17 mouse cellular contexts compared by ENCODE assay signal in genomic region chr8:26966251-26966650, GRCm38 (mm10). TPM values are rescaled to one million over a fixed set of nuclear protein-coding genes. Genes with fewer than 3 reads are reported as not detected.
A peak's percentile ranks its signal among the peaks of the same experiment; 100 is the strongest.
DNase-seq lines count a peak whose midpoint lies in the region; ATAC-seq and TF ChIP-seq lines count a peak whose summit lies in the region.
"Had no signal": no experiment of that assay in that cellular context is flagged by ENCODE, and none has a peak within 500 bp of the region (broad histone marks: within the 10 kb centered on the region; RNA-seq: fewer than 3 reads in every experiment).

No protein-coding gene starts in this region.

- TF ChIP-seq CTCF in MEL (IDR thresholded peaks at IDR 0.05 in 2 of 3, conservative IDR thresholded peaks at IDR 0.05 in 1 of 3; ENCODE audit: control insufficient read depth in 1 of 3, insufficient read depth in 1 of 3, low read depth in 2 of 3, low read length in 3 of 3, poor library complexity in 1 of 3, severe bottlenecking in 1 of 3): no peak

- 85% methylated on average over 14 of the region's 14 CpGs for WGBS in forebrain, embryonic 14.5 days
- 79% methylated on average over 14 of the region's 14 CpGs for WGBS in forebrain, embryonic 12.5 days
- 27% methylated on average over 14 of the region's 14 CpGs for WGBS in kidney, embryonic 16.5 days

- 0 out of 2 replicates have a peak, but pooled peaks cover 2% of the 10 kb centered on the region for H3K27me3 ChIP-seq in forebrain, embryonic 14.5 days (replicated peaks; ENCODE audit: control insufficient read depth, insufficient read depth, low read length)
- peaks cover 30% of the 10 kb centered on the region for H3K27me3 ChIP-seq in forebrain, embryonic 12.5 days
- H3K27me3 ChIP-seq in kidney, embryonic 16.5 days (ENCODE audit: insufficient read depth, low read length): peaks cover 14% of the 10 kb centered on the region
- H3K27me3 ChIP-seq in MEL (ENCODE audit: control insufficient read depth in 1 of 2, insufficient read depth in 2 of 2, low read length in 2 of 2): no peaks in the 10 kb centered on the region
- H3K27me3 ChIP-seq: embryonic facial prominence, embryonic 12.5 days had no signal

- TF ChIP-seq RAD21 in MEL (IDR thresholded peaks at IDR 0.05; ENCODE audit: low read depth, low read length): no peak

- H3K9ac ChIP-seq in forebrain, embryonic 14.5 days (ENCODE audit: low read length): no peak overlapping the region
- no peak overlapping the region for H3K9ac ChIP-seq in forebrain, embryonic 12.5 days
- no peak overlapping the region for H3K9ac ChIP-seq in kidney, embryonic 16.5 days (replicated peaks; ENCODE audit: low read length)
- H3K9ac ChIP-seq in MEL (ENCODE audit: control insufficient read depth, low read depth, low read length, poor library complexity, severe bottlenecking): peak overlapping the region; percentile 70
- H3K9ac ChIP-seq: embryonic facial prominence, embryonic 12.5 days; limb, embryonic 12.5 days; liver, embryonic 15.5 days; neural tube, embryonic 13.5 days had no signal

- H3K4me2 ChIP-seq in forebrain, embryonic 14.5 days (ENCODE audit: low read length): no peak overlapping the region
- no peak overlapping the region for H3K4me2 ChIP-seq in forebrain, embryonic 12.5 days
- H3K4me2 ChIP-seq in kidney, embryonic 16.5 days (replicated peaks; ENCODE audit: low read depth, low read length): no peak overlapping the region
- H3K4me2 ChIP-seq: embryonic facial prominence, embryonic 12.5 days; limb, embryonic 12.5 days; liver, embryonic 15.5 days; neural tube, embryonic 13.5 days had no signal

- no peak overlapping the region for H3K27ac ChIP-seq in forebrain, embryonic 14.5 days (ENCODE audit: low read depth, low read length)
- no peak overlapping the region for H3K27ac ChIP-seq in forebrain, embryonic 12.5 days
- H3K27ac ChIP-seq in kidney, embryonic 16.5 days (ENCODE audit: low read length): no peak overlapping the region
- peak overlapping the region; percentile 59 for H3K27ac ChIP-seq in MEL (ENCODE audit: control insufficient read depth, low read depth, low read length)
- H3K27ac ChIP-seq: embryonic facial prominence, embryonic 12.5 days; limb, embryonic 12.5 days; liver, embryonic 15.5 days; neural tube, embryonic 13.5 days had no signal

- no peaks in the 10 kb centered on the region for H3K36me3 ChIP-seq in forebrain, embryonic 14.5 days (ENCODE audit: control insufficient read depth, insufficient read depth, low read length)
- no peaks in the 10 kb centered on the region for H3K36me3 ChIP-seq in forebrain, embryonic 12.5 days (replicated peaks)
- H3K36me3 ChIP-seq in kidney, embryonic 16.5 days (ENCODE audit: insufficient read depth, low read length): no peaks in the 10 kb centered on the region
- peaks cover 0 to 2% of the 10 kb centered on the region in 2 experiments; a peak in 1 of 4 replicates for H3K36me3 ChIP-seq in MEL (ENCODE audit: control insufficient read depth in 1 of 2, insufficient read depth in 2 of 2, low read length in 2 of 2)
- H3K36me3 ChIP-seq: embryonic facial prominence, embryonic 12.5 days; limb, embryonic 12.5 days; liver, embryonic 15.5 days; neural tube, embryonic 13.5 days had no signal

- no peak overlapping the region for H3K4me3 ChIP-seq in forebrain, embryonic 14.5 days (ENCODE audit: low read depth, low read length)
- no peak overlapping the region for H3K4me3 ChIP-seq in forebrain, embryonic 12.5 days (replicated peaks)
- H3K4me3 ChIP-seq in kidney, embryonic 16.5 days (ENCODE audit: low read length): no peak overlapping the region
- H3K4me3 ChIP-seq in MEL (ENCODE audit: control insufficient read depth in 1 of 2, insufficient read depth in 1 of 2, low read depth in 2 of 2, low read length in 2 of 2): peak overlapping the region; percentile 57 to 79
- H3K4me3 ChIP-seq: embryonic facial prominence, embryonic 12.5 days; limb, embryonic 12.5 days; liver, embryonic 15.5 days; neural tube, embryonic 13.5 days had no signal

- no peak for TF ChIP-seq EP300 in MEL (IDR thresholded peaks at IDR 0.05; ENCODE audit: low read depth in 1 of 2, low read length in 2 of 2)

- DNase-seq in forebrain, embryonic 14.5 days (ENCODE audit: low spot score): peak; percentile 27
- DNase-seq in kidney, adult 18-20 months: peak; percentile 24
- DNase-seq in MEL (ENCODE audit: low read depth, low spot score): peak; percentile 42
- peak; percentile 49 to 65 for DNase-seq in kidney, postnatal 25 days
- no peak for DNase-seq in layer of hippocampus, postnatal 25 days (ENCODE audit: extremely low spot score in 1 of 2, low spot score in 1 of 2)
- DNase-seq in cerebellum, adult 8-10 months: no peak
- DNase-seq: B cell, adult 2 months; cerebellum, adult 18-20 months; lung, postnatal 14 days; spleen, adult 18-20 months had no signal

- H3K4me1 ChIP-seq in forebrain, embryonic 14.5 days (ENCODE audit: control insufficient read depth, insufficient read depth, low read length): peaks cover 14% of the 10 kb centered on the region; the same call in 1 of the 2 replicates
- H3K4me1 ChIP-seq in forebrain, embryonic 12.5 days: peaks cover 19% of the 10 kb centered on the region
- peaks cover 19% of the 10 kb centered on the region for H3K4me1 ChIP-seq in kidney, embryonic 16.5 days (ENCODE audit: insufficient read depth, low read length)
- H3K4me1 ChIP-seq in MEL (ENCODE audit: control insufficient read depth in 1 of 2, insufficient read depth in 2 of 2, low read length in 2 of 2): peaks cover 3 to 5% of the 10 kb centered on the region in 2 experiments

- no peak for ATAC-seq in forebrain, embryonic 14.5 days
- ATAC-seq in forebrain, embryonic 12.5 days (ENCODE audit: low FRiP score): no peak
- no peak for ATAC-seq in kidney, embryonic 16.5 days (ENCODE audit: low FRiP score, low TSS enrichment)
- ATAC-seq: hindbrain, embryonic 16.5 days had no signal

- no peak for TF ChIP-seq POLR2A in MEL (IDR thresholded peaks at IDR 0.05; ENCODE audit: control insufficient read depth in 1 of 2, insufficient read depth in 1 of 2, low read depth in 1 of 2, low read length in 2 of 2, poor library complexity in 1 of 2)

- no peaks in the 10 kb centered on the region for H3K9me3 ChIP-seq in forebrain, embryonic 14.5 days (replicated peaks; ENCODE audit: control insufficient read depth, low read length)
- no peaks in the 10 kb centered on the region for H3K9me3 ChIP-seq in forebrain, embryonic 12.5 days
- H3K9me3 ChIP-seq in kidney, embryonic 16.5 days (ENCODE audit: low read length): no peaks in the 10 kb centered on the region
- H3K9me3 ChIP-seq in MEL (replicated peaks; ENCODE audit: insufficient read depth, low read length): no peaks in the 10 kb centered on the region
- H3K9me3 ChIP-seq: embryonic facial prominence, embryonic 12.5 days; limb, embryonic 12.5 days; liver, embryonic 15.5 days; neural tube, embryonic 13.5 days had no signal

- no peaks in the 10 kb centered on the region; the same call in 1 of the 2 replicates for H3K79me2 ChIP-seq in MEL (ENCODE audit: control insufficient read depth, insufficient read depth, low read length, poor library complexity)

TF ChIP-seq in MEL, 35 proteins besides CTCF, POLR2A, EP300 and RAD21:
- TF ChIP-seq MEF2A (IDR thresholded peaks at IDR 0.05; ENCODE audit: extremely low read depth, insufficient replicate concordance, low read depth, low read length, poor library complexity, severe bottlenecking) (no peak), USF1 (IDR thresholded peaks at IDR 0.05; ENCODE audit: low read depth, low read length) (no peak), MYC (IDR thresholded peaks at IDR 0.05; ENCODE audit: low read depth, low read length) (no peak), POLR2AphosphoS5 (IDR thresholded peaks at IDR 0.05; ENCODE audit: borderline replicate concordance, low read depth, low read length) (no peak), GABPA (IDR thresholded peaks at IDR 0.05; ENCODE audit: low read depth, low read length) (no peak), ZC3H11A (IDR thresholded peaks at IDR 0.05; ENCODE audit: low read depth, low read length) (no peak), RCOR1 (IDR thresholded peaks at IDR 0.05; ENCODE audit: low read depth, low read length) (no peak), NRF1 (IDR thresholded peaks at IDR 0.05; ENCODE audit: insufficient read depth, low read depth, low read length, poor library complexity, severe bottlenecking) (no peak), KAT2A (conservative IDR thresholded peaks at IDR 0.05; ENCODE audit: low read depth, low read length) (no peak), GATA1 (IDR thresholded peaks at IDR 0.05; ENCODE audit: low read depth, low read length) (no peak)

RNA-seq across cellular contexts. Expression of gene Zfp703, which starts 10.9 kb away (rescaled TPM):
- polyA plus RNA-seq in forebrain, embryonic 14.5 days (2014; fragmentation: Nextera tagmentation; extraction: Ambion mirVana): 13.8 and 14.4 TPM in 2 replicates
- 10.3 and 12.7 TPM in 2 replicates for polyA plus RNA-seq in forebrain, embryonic 12.5 days (2016; fragmentation: Nextera tagmentation; extraction: Ambion mirVana)
- polyA plus RNA-seq in kidney, embryonic 16.5 days (2015; fragmentation: Nextera tagmentation; extraction: Ambion mirVana): 7.8 and 10.2 TPM in 2 replicates
- 0.96 and 1.2 TPM in 2 replicates for total RNA-seq in MEL (2012; rRNA removed)
- polyA plus RNA-seq in MEL (2012; ENCODE audit: insufficient read depth in 1 of 2, insufficient read length in 2 of 2, low read depth in 1 of 2, low replicate concordance in 2 of 2, missing spikeins in 1 of 2): 10 to 100 TPM in 1 of 2 experiments, not detected in 1; 10.5 TPM
- 10 to 100 TPM; 20.2 to 20.3 TPM for total RNA-seq in layer of hippocampus, postnatal 25 days (2021)

Comparison
In these comparisons a context has a peak if more than half of its experiments do, and no peak if none do; other contexts are left out.
1. DNase-seq: peak in forebrain, embryonic 14.5 days (single experiment), kidney, adult 18-20 months (single experiment), MEL (single experiment) and kidney, postnatal 25 days (2 of 2); none in layer of hippocampus, postnatal 25 days (0 of 2) and cerebellum, adult 8-10 months (single experiment).
2. H3K4me3 ChIP-seq: peak in MEL (2 of 2); none in forebrain, embryonic 14.5 days (single experiment), forebrain, embryonic 12.5 days (single experiment) and kidney, embryonic 16.5 days (single experiment).